Mouse (Mus musculus) heart, embryonic 16.5 days (tissue): ENCODE data around the gene Syne1. TPM values are rescaled to one million over a fixed set of nuclear protein-coding genes. Genes with fewer than 3 reads are reported as not detected.

ENCODE experiments used
- ATAC-seq: fragments of 200-750 bp; cut with Nextera tagmentation; replicated peaks from 2 replicates; pipeline ENCODE4 v1.8.0; 2017; ENCODE audit warnings: moderate number of reproducible peaks; ENCODE audit not compliant: insufficient read depth, low FRiP score; ENCODE audit errors: extremely low read depth
- H3K27ac ChIP-seq: fragments of 300-500 bp; sonication (generic); 2 replicates; pipeline ENCODE4 v1.5.1; 2014; ENCODE audit warnings: mild to moderate bottlenecking, low read length, control low read depth, moderate library complexity
- H3K27me3 ChIP-seq: fragments of 300-500 bp; sonication (generic); 2 replicates; pipeline ENCODE4 v1.6.1; 2014; ENCODE audit warnings: low read length, mixed read lengths; ENCODE audit not compliant: control insufficient read depth, insufficient read depth
- H3K36me3 ChIP-seq: fragments of 300-500 bp; sonication (generic); 2 replicates; pipeline ENCODE4 v1.6.1; 2014; ENCODE audit not compliant: control insufficient read depth, insufficient read depth
- H3K4me1 ChIP-seq: fragments of 300-500 bp; sonication (generic); 2 replicates; pipeline ENCODE4 v1.6.1; 2014; ENCODE audit warnings: low read length, mixed read lengths; ENCODE audit not compliant: control insufficient read depth, insufficient read depth
- H3K4me2 ChIP-seq: fragments of 300-500 bp; sonication (generic); 2 replicates; pipeline ENCODE4 v1.6.1; 2014; ENCODE audit warnings: low read depth, mild to moderate bottlenecking, control low read depth, low read length
- H3K4me3 ChIP-seq: fragments of 300-500 bp; sonication (generic); 2 replicates; pipeline ENCODE4 v1.5.1; 2014; ENCODE audit warnings: mild to moderate bottlenecking, control low read depth, low read length
- H3K9ac ChIP-seq: fragments of 300-500 bp; sonication (generic); 2 replicates; pipeline ENCODE4 v1.6.1; 2014; ENCODE audit warnings: low read length, control low read depth
- H3K9me3 ChIP-seq: fragments of 300-500 bp; sonication (generic); replicated peaks from 2 replicates; pipeline ENCODE4 v1.6.1; 2016; ENCODE audit warnings: low read length; ENCODE audit not compliant: control insufficient read depth
- WGBS: fragments of 180-500 bp; shearing (Covaris S2); extraction: QIAGEN DNeasy Blood & Tissue Kit; methylation state at CpG from one replicate; pipeline ENCODE4 v1.1.7; 2014; 5-methylcytosine and 5-hydroxymethylcytosine counted together
- polyA plus RNA-seq: library from polyadenylated mRNA; unstranded; fragments of >200 nt; fragmentation: Nextera tagmentation; extraction: Ambion mirVana; gene quantifications from 2 replicates; pipeline ENCODE4 v1.2.1, GENCODE M21; 2015

Gene Syne1
- polyA plus RNA-seq, 1 experiment from 2014 or later, result 25.7 TPM

GRCm38 (mm10) chr10:4971156-4971555 is 580.1 kb downstream of the Syne1 start:
- H3K4me2 ChIP-seq, result no peak overlapping the region
- H3K9me3 ChIP-seq, result no peaks in the 10 kb centered on the region
- 69% methylated on average over 7 of the region's 7 CpGs for WGBS
- no peaks in the 10 kb centered on the region for H3K4me1 ChIP-seq
- no peaks in the 10 kb centered on the region for H3K27me3 ChIP-seq
- no peak for ATAC-seq
- no peak overlapping the region for H3K9ac ChIP-seq
- H3K27ac ChIP-seq, result no peak overlapping the region
- no peaks in the 10 kb centered on the region for H3K36me3 ChIP-seq
- no peak overlapping the region for H3K4me3 ChIP-seq

Other genes with a start within 250 kb of the Syne1 start
- 6.7 and 7.3 TPM in 2 replicates for gene Myct1, start 42.3 kb upstream of the Syne1 start, polyA plus RNA-seq
- 0.18 TPM in 1 of 2 replicates, not detected in the other for gene Vip, start 87.7 kb upstream of the Syne1 start, polyA plus RNA-seq